Mouse (Mus musculus) T-helper 17 cell (primary cell): ENCODE data around the gene Manea.
"Not testable (repeated sequence)": the region's sequence is repeated elsewhere in the genome, so short reads cannot be mapped to it uniquely, and the experiment has no call there.

Experiments
- in situ Hi-C, 2 experiments: fragments of 300-600 bp; cut with MboI, MseI; formaldehyde crosslinking; loops; 1 replicate in 1 of 2; 2 replicates in 1 of 2; pipeline ENCODE4 v1.15.1; 2025; ENCODE audit warnings: high pct_unique_total_duplicates in 2 of 2

The Manea gene

DNA sequence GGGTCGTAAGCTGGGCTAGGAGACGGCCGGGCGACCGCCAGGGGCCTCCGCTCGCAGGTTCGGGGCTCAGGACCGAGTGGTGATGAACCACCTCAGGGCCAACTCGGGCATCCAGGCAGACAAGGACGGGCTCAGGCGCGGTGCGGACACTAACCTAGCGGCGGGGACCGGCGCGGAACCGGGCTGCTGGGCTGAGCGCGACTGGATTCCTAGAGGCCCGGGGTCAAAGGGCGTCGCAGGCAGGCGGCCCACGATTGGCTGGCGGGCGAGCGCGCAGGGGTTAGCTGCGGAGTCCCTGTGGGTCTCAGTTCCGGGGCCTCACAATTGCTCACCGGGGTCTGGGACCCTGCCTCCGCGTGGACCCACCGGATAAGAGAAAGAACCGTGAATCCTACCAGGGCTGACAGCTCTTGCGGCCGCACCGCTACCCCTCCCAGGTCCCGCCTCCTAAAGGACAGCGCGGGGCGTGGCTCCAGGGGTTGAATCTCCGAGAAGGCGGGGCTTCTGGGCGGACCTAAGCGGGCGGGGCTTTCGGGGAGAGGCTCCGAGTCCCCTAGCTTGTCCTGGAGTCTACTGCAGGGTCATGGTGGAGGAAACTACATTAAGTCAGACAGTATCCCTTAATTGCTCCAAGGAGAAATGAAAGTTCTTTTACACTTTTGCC, at the start of gene Manea:
TSS of gene Manea (minus strand) at position 449 of the 664 bp plus-strand sequence.
- in situ Hi-C loops = no loop called here

DNA sequence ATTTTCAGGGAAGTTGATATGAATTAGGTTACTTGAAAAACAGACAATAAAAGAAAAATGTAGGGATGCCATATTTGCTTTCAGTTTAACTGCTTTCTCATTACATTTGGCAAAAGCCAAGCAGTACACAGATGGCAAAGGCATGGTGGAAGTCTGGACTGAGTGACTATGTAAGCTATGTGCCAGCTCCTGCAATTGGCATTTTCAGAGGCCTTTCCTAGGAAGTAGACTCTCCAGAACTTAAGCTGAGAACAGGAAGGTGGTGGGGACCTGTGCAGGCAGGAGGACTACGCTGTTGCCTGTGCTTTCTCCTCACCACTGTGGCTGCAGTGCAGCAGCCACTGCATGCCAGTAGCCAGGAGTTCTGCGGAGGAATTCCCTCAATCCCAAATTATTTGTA, 7.9 kb upstream of the Manea start:
- in situ Hi-C loops = loop anchor here in 1 of 2 experiments (10.0 kb wide), 1 partner anchor 840 kb away; no protein-coding TSS in a partner anchor

DNA sequence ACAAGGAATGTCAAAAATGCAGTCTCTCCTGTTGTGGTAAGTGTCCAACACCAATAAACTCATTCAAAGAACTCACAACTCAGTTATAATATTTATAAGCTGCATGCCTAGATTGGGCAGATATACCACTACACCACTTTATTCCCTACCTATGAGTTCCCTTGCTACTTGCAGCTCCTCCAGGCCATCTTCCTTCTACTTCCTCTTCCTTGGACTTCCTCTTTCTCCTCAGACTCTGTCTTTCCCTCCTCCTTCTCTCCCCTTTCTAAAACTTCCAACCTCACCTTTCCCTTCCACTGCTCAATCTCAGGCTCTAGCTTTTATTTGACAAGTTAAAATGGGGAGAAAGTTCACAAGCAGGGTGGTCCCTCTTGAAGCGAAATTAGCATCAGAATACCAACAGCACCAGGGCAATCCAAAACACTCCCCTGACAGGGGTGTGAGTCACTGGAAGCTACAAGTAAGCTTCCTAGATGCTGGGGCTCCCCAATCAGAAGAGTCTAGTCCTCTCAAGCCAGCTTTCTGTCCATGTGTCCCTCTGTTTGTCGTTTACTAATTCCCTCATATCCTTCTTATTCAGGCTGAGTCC, 7.0 kb upstream of the Manea start:
- in situ Hi-C loops = loop anchor here in 1 of 2 experiments (10.0 kb wide), 1 partner anchor 841 kb away; no protein-coding TSS in a partner anchor

DNA sequence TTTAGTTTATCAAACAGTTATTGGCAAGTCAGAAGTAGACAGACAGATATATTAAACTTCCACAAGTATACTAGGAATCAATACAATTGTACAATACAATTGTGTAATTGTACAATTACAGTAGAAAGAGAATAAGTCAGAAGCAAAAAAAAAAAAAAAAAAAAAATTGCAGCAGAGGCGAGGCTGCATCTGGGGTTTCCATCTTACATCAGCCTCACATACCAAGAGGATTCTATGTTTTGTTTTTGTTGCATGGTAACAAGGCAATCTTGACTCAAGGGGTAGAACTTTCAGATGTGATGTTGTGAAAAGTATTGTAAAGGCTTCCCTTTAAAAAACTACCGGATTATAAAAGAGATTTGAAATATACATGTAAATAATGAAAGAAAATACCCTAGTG, 548 bp upstream of the Manea start:
- in situ Hi-C loops = no loop called here

GRCm38 (mm10) chr4:26345741-26346442, 799 bp downstream of the Manea start:
- in situ Hi-C loops = no loop called here

GRCm38 (mm10) chr4:26345080-26345479, 1.6 kb downstream of the Manea start:
- in situ Hi-C loops = no loop called here

DNA sequence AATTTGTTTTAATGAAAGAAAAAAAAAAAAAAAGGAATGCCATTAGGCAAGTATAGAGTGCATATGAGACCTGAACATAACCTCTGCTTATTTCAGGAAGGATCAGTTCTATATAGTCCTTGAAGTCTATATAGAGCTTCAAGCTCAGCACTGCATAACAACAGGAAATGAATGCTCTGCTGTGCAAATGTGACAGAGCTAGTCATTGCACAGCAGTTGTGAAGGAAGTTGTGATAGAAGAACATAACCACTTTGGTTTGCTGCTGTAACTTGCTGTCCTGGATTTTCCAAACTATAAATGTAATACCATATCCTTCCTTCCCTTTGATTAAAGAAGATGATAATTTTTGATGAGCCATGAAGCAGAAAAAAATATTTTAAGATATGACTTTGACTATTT, 4.3 kb downstream of the Manea start:
- in situ Hi-C loops = loop anchor here in 1 of 2 experiments (5.0 kb wide), 1 partner anchor 1075 kb away; no protein-coding TSS in a partner anchor

DNA sequence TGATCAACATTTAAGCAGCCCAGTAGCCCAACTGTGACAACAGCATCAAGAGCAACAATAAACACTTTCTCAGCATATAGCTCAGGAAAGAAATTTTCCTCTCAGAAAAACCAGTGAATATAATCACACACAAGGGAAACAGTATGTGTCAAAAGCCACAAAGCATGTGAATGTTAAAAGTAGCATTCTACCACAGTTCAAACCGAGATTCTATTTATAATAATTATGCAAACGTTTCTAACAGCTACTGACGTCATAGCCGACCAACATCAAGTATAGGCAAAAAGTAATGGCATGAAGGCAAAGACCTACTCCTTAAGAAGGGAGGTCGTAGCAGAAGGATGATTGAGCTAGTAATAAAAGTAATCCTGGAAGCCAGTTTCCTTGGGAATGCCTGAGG, 8.1 kb downstream of the Manea start:
- in situ Hi-C loops = no loop called here

GRCm38 (mm10) chr4:26336563-26336962, 10.1 kb downstream of the Manea start:
- in situ Hi-C loops = no loop called here

DNA sequence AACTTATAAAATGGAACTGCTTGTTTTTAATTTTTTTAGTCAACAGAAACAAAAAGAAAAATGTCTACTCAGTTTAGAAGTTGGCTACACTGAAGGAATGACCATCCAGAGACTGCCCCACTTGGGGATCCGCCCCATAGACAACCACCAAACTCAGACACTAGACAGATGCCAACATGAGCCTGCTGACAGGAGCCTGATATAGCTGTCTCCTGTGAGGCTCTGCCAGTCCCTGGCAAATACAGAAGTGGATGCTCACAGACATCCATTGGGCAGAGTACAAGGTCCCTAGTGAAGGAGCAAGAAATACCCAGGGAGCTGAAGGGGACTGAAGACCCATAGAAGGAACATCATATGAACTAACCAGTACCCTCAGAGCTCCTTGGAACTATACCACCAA, 42.0 kb downstream of the Manea start:
- in situ Hi-C loops = not testable (repeated sequence)

DNA sequence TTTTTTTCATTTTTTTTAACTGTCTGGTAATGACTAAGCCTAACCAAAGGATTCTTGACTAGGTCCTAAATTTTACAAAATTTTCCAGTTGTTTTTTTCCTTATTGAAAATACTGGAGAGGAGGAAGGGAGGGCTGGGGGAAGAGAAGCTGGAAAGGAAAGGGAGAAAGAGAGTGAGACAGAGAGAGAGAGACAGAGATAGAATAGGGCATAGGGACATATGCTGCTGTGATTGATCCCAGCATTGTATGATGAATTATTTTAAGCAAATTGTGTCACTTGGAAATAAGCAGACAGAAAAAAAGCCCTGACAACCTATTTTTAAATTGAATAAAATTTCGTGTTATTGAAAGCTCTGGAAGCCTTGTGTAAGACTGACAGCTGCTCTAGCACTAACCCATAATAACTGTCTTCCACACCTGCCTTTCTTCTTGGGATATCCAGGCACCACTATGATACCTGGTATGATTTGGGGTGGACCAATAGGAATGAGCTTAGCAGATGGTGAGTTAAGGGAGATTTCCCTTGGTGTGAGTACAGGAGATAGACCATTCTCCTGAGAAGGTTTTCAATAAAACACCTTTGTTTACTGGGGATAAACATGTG, 69.5 kb downstream of the Manea start:
- in situ Hi-C loops = loop anchor here in 1 of 2 experiments (5.0 kb wide), 1 partner anchor 170 kb away; no protein-coding TSS in a partner anchor

- in situ Hi-C loops = loop anchor here in 1 of 2 experiments (5.0 kb wide), 1 partner anchor 169 kb away; no protein-coding TSS in a partner anchor
Observed at GRCm38 (mm10) chr4:26276264-26276663, 70.4 kb downstream of the Manea start.

- in situ Hi-C loops = loop anchor here in 1 of 2 experiments (5.0 kb wide), 1 partner anchor 168 kb away; no protein-coding TSS in a partner anchor
Observed at GRCm38 (mm10) chr4:26275769-26276168, 70.9 kb downstream of the Manea start.
